In genomic region chr2:60810617-60811016, GRCm38 (mm10) we compare ENCODE assay signal across 9 mouse cellular contexts.
DNase-seq lines count a peak whose midpoint lies in the region; ATAC-seq and TF ChIP-seq lines count a peak whose summit lies in the region.
"Had no signal": no experiment of that assay in that cellular context is flagged by ENCODE, and none has a peak within 500 bp of the region (broad histone marks: within the 10 kb centered on the region; RNA-seq: fewer than 3 reads in every experiment).

No protein-coding gene starts in this region.

- no peak overlapping the region for H3K9ac ChIP-seq in ES-Bruce4 (ENCODE audit: low read depth, poor library complexity, severe bottlenecking)
- H3K9ac ChIP-seq in intestine, postnatal 0 days (ENCODE audit: low read depth, low read length), result no peak overlapping the region

- no peak overlapping the region for H3K4me3 ChIP-seq in ES-Bruce4 (ENCODE audit: low read depth, low read length)
- H3K4me3 ChIP-seq in gastrocnemius, adult 2 months, result no peak overlapping the region
- no peak overlapping the region for H3K4me3 ChIP-seq in intestine, postnatal 0 days (ENCODE audit: low read depth, low read length)
- no peak overlapping the region for H3K4me3 ChIP-seq in lung, adult 2 months (replicated peaks; ENCODE audit: extremely low read depth, low read depth, low read length)
- H3K4me3 ChIP-seq: erythroblast, embryonic 14.5 days had no signal

- no peaks in the 10 kb centered on the region for H3K27me3 ChIP-seq in ES-Bruce4 (ENCODE audit: control insufficient read depth, insufficient read depth, low read length, poor library complexity, severe bottlenecking)
- H3K27me3 ChIP-seq in intestine, postnatal 0 days (replicated peaks; ENCODE audit: control insufficient read depth, insufficient read depth, low read length), result no peaks in the 10 kb centered on the region

- no peaks in the 10 kb centered on the region for H3K9me3 ChIP-seq in ES-Bruce4 (replicated peaks; ENCODE audit: control insufficient read depth, insufficient read depth, low read length, poor library complexity, severe bottlenecking)
- no peaks in the 10 kb centered on the region for H3K9me3 ChIP-seq in intestine, postnatal 0 days (ENCODE audit: control insufficient read depth)

- TF ChIP-seq EP300 in ES-Bruce4 (IDR thresholded peaks at IDR 0.05; ENCODE audit: insufficient read depth, low read depth, low read length), result peak; percentile 92

- intact Hi-C loops in gastrocnemius, adult 2 months (cut with DNase I), result no loop called here

- no peak overlapping the region for H3K4me2 ChIP-seq in intestine, postnatal 0 days (replicated peaks; ENCODE audit: low read depth)

- peak; percentile 58 for DNase-seq in 3134 (ENCODE audit: extremely low read depth, insufficient read length, low spot score)
- peak; percentile 70 for DNase-seq in gastrocnemius, adult 2 months
- no peak for DNase-seq in lung, adult 2 months
- DNase-seq in thymus, adult 18-20 months, result peak; percentile 34 to 48
- DNase-seq in cerebellum, postnatal 14 days, result no peak
- DNase-seq in cerebellum, postnatal 10 days, result no peak

- peaks cover 11% of the 10 kb centered on the region for H3K4me1 ChIP-seq in ES-Bruce4 (ENCODE audit: control insufficient read depth, insufficient read depth, low read length)
- peaks cover 12% of the 10 kb centered on the region; the same call in 1 of the 2 replicates for H3K4me1 ChIP-seq in intestine, postnatal 0 days (replicated peaks; ENCODE audit: control insufficient read depth, insufficient read depth, low read length)
- H3K4me1 ChIP-seq in lung, adult 2 months (ENCODE audit: control insufficient read depth, insufficient read depth, low read length), result peaks cover 45% of the 10 kb centered on the region

- ATAC-seq in intestine, postnatal 0 days, result peak; percentile 66

- no peak for TF ChIP-seq POLR2A in ES-Bruce4 (IDR thresholded peaks at IDR 0.05; ENCODE audit: insufficient read depth, low read length)
- no peak for TF ChIP-seq POLR2A in lung, adult 2 months (IDR thresholded peaks at IDR 0.05; ENCODE audit: borderline replicate concordance, extremely low read depth, low read depth, low read length)

- TF ChIP-seq CTCF in ES-Bruce4 (IDR thresholded peaks at IDR 0.05; ENCODE audit: low read depth, low read length), result no peak
- peak; percentile 31 for TF ChIP-seq CTCF in gastrocnemius, adult 2 months (IDR thresholded peaks at IDR 0.05)
- peak; percentile 54 for TF ChIP-seq CTCF in intestine, postnatal 0 days (IDR thresholded peaks at IDR 0.05; ENCODE audit: low read depth)
- TF ChIP-seq CTCF in lung, adult 2 months (IDR thresholded peaks at IDR 0.05; ENCODE audit: insufficient read depth, low read length), result peak; percentile 44

- peak overlapping the region; percentile 81 for H3K27ac ChIP-seq in ES-Bruce4 (ENCODE audit: insufficient read depth, low read length)
- H3K27ac ChIP-seq in gastrocnemius, adult 2 months, result peak overlapping the region; percentile 68
- peak overlapping the region; percentile 62; the same call in 1 of the 2 replicates for H3K27ac ChIP-seq in intestine, postnatal 0 days (ENCODE audit: low read depth, low read length)

- H3K36me3 ChIP-seq in ES-Bruce4 (ENCODE audit: control insufficient read depth, insufficient read depth, low read length, poor library complexity, severe bottlenecking), result no peaks in the 10 kb centered on the region
- H3K36me3 ChIP-seq in intestine, postnatal 0 days (ENCODE audit: control insufficient read depth, insufficient read depth), result no peaks in the 10 kb centered on the region

Comparison
In these comparisons a context has a peak if more than half of its experiments do, and no peak if none do; other contexts are left out.
1. DNase-seq: peak in 3134 (single experiment), gastrocnemius, adult 2 months (single experiment) and thymus, adult 18-20 months (2 of 2); none in lung, adult 2 months (single experiment), cerebellum, postnatal 14 days (0 of 2) and cerebellum, postnatal 10 days (0 of 2).
2. Peak in every context shown above with its lines, with median percentiles within 50 percentile points of each other: H3K27ac ChIP-seq.